ENCODE assay signal across 15 mouse cellular contexts in the genomic region with DNA sequence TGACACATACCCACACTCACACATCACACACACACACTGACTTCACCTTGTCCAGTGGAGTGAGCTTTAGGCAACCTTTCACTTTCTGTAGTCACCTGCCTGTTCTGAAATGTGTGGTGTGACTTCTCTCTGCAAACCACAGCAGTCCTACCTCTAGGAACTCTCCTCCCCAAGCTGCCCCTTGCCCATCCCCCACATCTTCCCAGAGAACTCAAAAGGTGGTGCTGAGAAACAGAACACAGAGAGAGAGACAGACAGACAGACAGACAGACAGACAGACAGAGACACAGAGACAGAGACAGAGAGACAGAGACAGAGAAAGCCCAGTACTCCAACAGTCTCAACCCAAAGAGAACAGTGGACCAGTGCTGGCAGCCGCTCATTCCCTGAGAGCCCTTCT. TPM values are rescaled to one million over a fixed set of nuclear protein-coding genes. Genes with fewer than 3 reads are reported as not detected.
DNase-seq lines count a peak whose midpoint lies in the region; ATAC-seq and TF ChIP-seq lines count a peak whose summit lies in the region.
"Had no signal": no experiment of that assay in that cellular context is flagged by ENCODE, and none has a peak within 500 bp of the region (broad histone marks: within the 10 kb centered on the region; RNA-seq: fewer than 3 reads in every experiment).

No protein-coding gene starts in this region.

- ATAC-seq in forebrain, embryonic 13.5 days, result no peak
- no peak for ATAC-seq in hindbrain, postnatal 0 days
- ATAC-seq in neural tube, embryonic 15.5 days (ENCODE audit: low FRiP score), result no peak
- ATAC-seq: Patski had no signal

- no peak for TF ChIP-seq CTCF in left cerebral cortex, adult 2 months (IDR thresholded peaks at IDR 0.05)
- TF ChIP-seq CTCF in hindbrain, postnatal 0 days (IDR thresholded peaks at IDR 0.05; ENCODE audit: low read depth), result no peak

- peak overlapping the region; percentile 75 for H3K4me2 ChIP-seq in forebrain, embryonic 13.5 days
- H3K4me2 ChIP-seq in hindbrain, postnatal 0 days (ENCODE audit: low read depth, low read length), result peak overlapping the region; percentile 49
- H3K4me2 ChIP-seq in neural tube, embryonic 15.5 days, result peak overlapping the region; percentile 59

- peaks cover 66% of the 10 kb centered on the region for H3K27me3 ChIP-seq in forebrain, embryonic 13.5 days
- peaks cover 25% of the 10 kb centered on the region for H3K27me3 ChIP-seq in hindbrain, postnatal 0 days (ENCODE audit: insufficient read depth, low read length)
- H3K27me3 ChIP-seq in neural tube, embryonic 15.5 days (replicated peaks), result peaks cover 68% of the 10 kb centered on the region
- H3K27me3 ChIP-seq: Patski had no signal

- intact Hi-C loops in left cerebral cortex, adult 2 months (cut with DNase I), result loop anchor here (2.0 kb wide), 1 partner anchor 19 kb away; no protein-coding TSS in a partner anchor
- intact Hi-C loops in left cerebral cortex, postnatal 10 days (cut with DNase I), result loop anchor here (5.0 kb wide), 1 partner anchor 83 kb away; no protein-coding TSS in a partner anchor

- no peak for DNase-seq in left cerebral cortex, adult 2 months (ENCODE audit: extremely low spot score in 1 of 2, low spot score in 2 of 2)
- no peak for DNase-seq in left cerebral cortex, postnatal 10 days (ENCODE audit: extremely low spot score in 1 of 2, low spot score in 2 of 2)
- no peak for DNase-seq in hindbrain, postnatal 0 days (ENCODE audit: low spot score)
- no peak for DNase-seq in adrenal gland, postnatal 10 days
- DNase-seq in lung, postnatal 36 days, result no peak
- DNase-seq in left cerebral cortex, adult 9 months (ENCODE audit: low spot score in 2 of 2), result no peak
- DNase-seq: adrenal gland, postnatal 36 days; heart, adult 18-20 months; heart, postnatal 36 days; right cerebral cortex, postnatal 14 days had no signal

- no peaks in the 10 kb centered on the region for H3K9me3 ChIP-seq in forebrain, embryonic 13.5 days (replicated peaks)
- H3K9me3 ChIP-seq in hindbrain, postnatal 0 days (ENCODE audit: low read length), result no peaks in the 10 kb centered on the region
- H3K9me3 ChIP-seq in neural tube, embryonic 15.5 days (replicated peaks), result no peaks in the 10 kb centered on the region
- H3K9me3 ChIP-seq: kidney, embryonic 15.5 days had no signal

- H3K27ac ChIP-seq in left cerebral cortex, adult 2 months, result peak overlapping the region; percentile 21; the same call in 1 of the 2 replicates
- peak overlapping the region; percentile 93 for H3K27ac ChIP-seq in forebrain, embryonic 13.5 days
- H3K27ac ChIP-seq in hindbrain, postnatal 0 days, result no peak overlapping the region
- no peak overlapping the region for H3K27ac ChIP-seq in neural tube, embryonic 15.5 days (replicated peaks)
- H3K27ac ChIP-seq: kidney, embryonic 15.5 days had no signal

- peak overlapping the region; percentile 75 for H3K9ac ChIP-seq in forebrain, embryonic 13.5 days
- 0 out of 2 replicates have a peak overlapping the region, but pooled peaks have one; percentile 30 for H3K9ac ChIP-seq in hindbrain, postnatal 0 days (replicated peaks; ENCODE audit: low read length)
- no peak overlapping the region for H3K9ac ChIP-seq in neural tube, embryonic 15.5 days (replicated peaks)
- H3K9ac ChIP-seq: kidney, embryonic 15.5 days had no signal

- peak overlapping the region; percentile 44; the same call in 1 of the 2 replicates for H3K4me3 ChIP-seq in left cerebral cortex, adult 2 months
- H3K4me3 ChIP-seq in forebrain, embryonic 13.5 days, result peak overlapping the region; percentile 44
- H3K4me3 ChIP-seq in hindbrain, postnatal 0 days (ENCODE audit: low read length), result peak overlapping the region; percentile 33
- H3K4me3 ChIP-seq in neural tube, embryonic 15.5 days (replicated peaks), result peak overlapping the region; percentile 33; the same call in 1 of the 2 replicates

- H3K4me1 ChIP-seq in forebrain, embryonic 13.5 days, result peaks cover 60% of the 10 kb centered on the region
- peaks cover 15% of the 10 kb centered on the region; the same call in 1 of the 2 replicates for H3K4me1 ChIP-seq in hindbrain, postnatal 0 days (ENCODE audit: insufficient read depth, low read length)
- H3K4me1 ChIP-seq in neural tube, embryonic 15.5 days, result peaks cover 43% of the 10 kb centered on the region

- WGBS in forebrain, embryonic 13.5 days, result 0% methylated on average over 1 of the region's 1 CpGs
- 30% methylated on average over 1 of the region's 1 CpGs for WGBS in hindbrain, postnatal 0 days
- 13% methylated on average over 1 of the region's 1 CpGs for WGBS in neural tube, embryonic 15.5 days

- peaks cover 20% of the 10 kb centered on the region; the same call in 1 of the 2 replicates for H3K36me3 ChIP-seq in forebrain, embryonic 13.5 days (ENCODE audit: poor library complexity, severe bottlenecking)
- H3K36me3 ChIP-seq in hindbrain, postnatal 0 days (ENCODE audit: insufficient read depth, low read length), result no peaks in the 10 kb centered on the region
- H3K36me3 ChIP-seq in neural tube, embryonic 15.5 days, result no peaks in the 10 kb centered on the region
- H3K36me3 ChIP-seq: kidney, embryonic 15.5 days had no signal

RNA-seq across cellular contexts. Expression of gene Islr, which starts 8.4 kb away (rescaled TPM):
- total RNA-seq in left cerebral cortex, adult 2 months (2021), result 10 to 100 TPM; 11.0 to 15.2 TPM
- 10 to 100 TPM; 14.0 to 14.3 TPM for total RNA-seq in left cerebral cortex, postnatal 10 days (2021)
- 10.0 and 11.2 TPM in 2 replicates for polyA plus RNA-seq in forebrain, embryonic 13.5 days (2015; fragmentation: Nextera tagmentation; extraction: Ambion mirVana)
- 57.9 and 72.8 TPM in 2 replicates for total RNA-seq in hindbrain, postnatal 0 days (2014; rRNA removed)
- 29.9 and 33.5 TPM in 2 replicates for polyA plus RNA-seq in hindbrain, postnatal 0 days (2015; fragmentation: Nextera tagmentation; extraction: Ambion mirVana)
- polyA plus RNA-seq in neural tube, embryonic 15.5 days (2015; fragmentation: Nextera tagmentation; extraction: Ambion mirVana), result 52.3 and 54.2 TPM in 2 replicates
- total RNA-seq in adrenal gland, postnatal 10 days (2021), result 10 to 100 TPM; 46.5 to 47.1 TPM

RNA-seq across cellular contexts. Expression of gene Islr2, which starts 8.4 kb away (rescaled TPM):
- total RNA-seq in left cerebral cortex, adult 2 months (2021), result 10 to 100 TPM; 72.1 to 74.0 TPM
- total RNA-seq in left cerebral cortex, postnatal 10 days (2021), result 100 to 1,000 TPM; 130 to 138 TPM
- polyA plus RNA-seq in forebrain, embryonic 13.5 days (2015; fragmentation: Nextera tagmentation; extraction: Ambion mirVana), result 50.1 and 56.9 TPM in 2 replicates
- 293 and 343 TPM in 2 replicates for total RNA-seq in hindbrain, postnatal 0 days (2014; rRNA removed)
- polyA plus RNA-seq in hindbrain, postnatal 0 days (2015; fragmentation: Nextera tagmentation; extraction: Ambion mirVana), result 15.8 and 19.2 TPM in 2 replicates
- 8.5 and 11.5 TPM in 2 replicates for polyA plus RNA-seq in neural tube, embryonic 15.5 days (2015; fragmentation: Nextera tagmentation; extraction: Ambion mirVana)
- total RNA-seq in adrenal gland, postnatal 10 days (2021), result 10 to 100 TPM in 1 of 2 experiments, 1 to 10 TPM in 1; 5.0 to 11.0 TPM
- total RNA-seq: liver, adult 2 months had no signal
- polyA plus RNA-seq: liver, adult 2 months had no signal

RNA-seq across cellular contexts. Expression of gene Pml, which starts 53.9 kb away (rescaled TPM):
- total RNA-seq in left cerebral cortex, adult 2 months (2021), result 10 to 100 TPM; 14.1 to 19.3 TPM
- total RNA-seq in left cerebral cortex, postnatal 10 days (2021), result 10 to 100 TPM; 13.3 to 14.5 TPM
- polyA plus RNA-seq in forebrain, embryonic 13.5 days (2015; fragmentation: Nextera tagmentation; extraction: Ambion mirVana), result 7.1 and 8.3 TPM in 2 replicates
- 11.4 and 17.0 TPM in 2 replicates for total RNA-seq in hindbrain, postnatal 0 days (2014; rRNA removed)
- polyA plus RNA-seq in hindbrain, postnatal 0 days (2015; fragmentation: Nextera tagmentation; extraction: Ambion mirVana), result 3.2 and 4.8 TPM in 2 replicates
- polyA plus RNA-seq in neural tube, embryonic 15.5 days (2015; fragmentation: Nextera tagmentation; extraction: Ambion mirVana), result 3.9 and 8.6 TPM in 2 replicates
- total RNA-seq in adrenal gland, postnatal 10 days (2021), result 10 to 100 TPM; 21.8 to 25.6 TPM

RNA-seq across cellular contexts. Expression of gene Stoml1, which starts 57.3 kb away (rescaled TPM):
- 10 to 100 TPM; 66.5 to 72.6 TPM for total RNA-seq in left cerebral cortex, adult 2 months (2021)
- total RNA-seq in left cerebral cortex, postnatal 10 days (2021), result 10 to 100 TPM; 89.0 to 93.1 TPM
- polyA plus RNA-seq in forebrain, embryonic 13.5 days (2015; fragmentation: Nextera tagmentation; extraction: Ambion mirVana), result 71.6 and 77.9 TPM in 2 replicates
- total RNA-seq in hindbrain, postnatal 0 days (2014; rRNA removed), result 145 and 157 TPM in 2 replicates
- polyA plus RNA-seq in hindbrain, postnatal 0 days (2015; fragmentation: Nextera tagmentation; extraction: Ambion mirVana), result 136 and 141 TPM in 2 replicates
- polyA plus RNA-seq in neural tube, embryonic 15.5 days (2015; fragmentation: Nextera tagmentation; extraction: Ambion mirVana), result 121 and 136 TPM in 2 replicates
- total RNA-seq in adrenal gland, postnatal 10 days (2021), result 10 to 100 TPM; 14.6 to 22.4 TPM

Comparison
In these comparisons a context has a peak if more than half of its experiments do, and no peak if none do; other contexts are left out.
1. H3K27ac ChIP-seq: peak in left cerebral cortex, adult 2 months (single experiment) and forebrain, embryonic 13.5 days (single experiment); none in hindbrain, postnatal 0 days (single experiment) and neural tube, embryonic 15.5 days (single experiment).
2. RNA of gene Islr2, which starts 8.4 kb away (total RNA-seq): 293 to 343 TPM in hindbrain, postnatal 0 days, 130 to 138 TPM in left cerebral cortex, postnatal 10 days and 72.1 to 74.0 TPM in left cerebral cortex, adult 2 months; 5.0 to 11.0 TPM in adrenal gland, postnatal 10 days; every median in the first group is over 4 times any median in the second.
3. Peak in every context shown above with its lines, with median percentiles within 50 percentile points of each other: H3K4me3 ChIP-seq and H3K4me2 ChIP-seq.